Mouse (Mus musculus): ENCODE results near the gene Hist1h3e. TPM values are rescaled to one million over a fixed set of nuclear protein-coding genes. Genes with fewer than 3 reads are reported as not detected.

Gene Hist1h3e
- polyA plus RNA-seq, 1 experiment from 2014 or later, result 2.0 TPM

Small RNAs within 50 kb of the gene (microRNA-seq; reads per million reads assigned to microRNA genes)
- gene Gm44297 (not detected), gene Gm44359 (not detected), gene Gm44394 (not detected), gene n-TStga1 (not detected)

Other genes starting within 250 kb of the Hist1h3e start
- gene Zfp322a, start 193.2 kb downstream of the Hist1h3e start, polyA plus RNA-seq (2015; fragmentation: Nextera tagmentation; extraction: Ambion mirVana), result 28.9 and 30.1 TPM in 2 replicates
- 7.2 and 8.3 TPM in 2 replicates for gene Abt1, start 138.5 kb downstream of the Hist1h3e start, polyA plus RNA-seq (2015; fragmentation: Nextera tagmentation; extraction: Ambion mirVana)
- 0.11 and 0.19 TPM in 2 replicates for gene Btn1a1, start 96.5 kb downstream of the Hist1h3e start, polyA plus RNA-seq (2015; fragmentation: Nextera tagmentation; extraction: Ambion mirVana)
- 0.09 TPM in 1 of 2 replicates, not detected in the other for gene Btn2a2, start 73.5 kb downstream of the Hist1h3e start, polyA plus RNA-seq (2015; fragmentation: Nextera tagmentation; extraction: Ambion mirVana)
- gene Hist1h4h, start 31.3 kb downstream of the Hist1h3e start, polyA plus RNA-seq (2015; fragmentation: Nextera tagmentation; extraction: Ambion mirVana), result 0.92 and 4.6 TPM in 2 replicates
- 1.7 TPM in 1 of 2 replicates, not detected in the other for gene Hist1h2af, start 28.5 kb downstream of the Hist1h3e start, polyA plus RNA-seq (2015; fragmentation: Nextera tagmentation; extraction: Ambion mirVana)
- gene Hist1h3g, start 26.9 kb downstream of the Hist1h3e start, polyA plus RNA-seq (2015; fragmentation: Nextera tagmentation; extraction: Ambion mirVana), result 1.3 TPM in 1 of 2 replicates, not detected in the other
- 0.09 and 0.36 TPM in 2 replicates for gene Hist1h2bh, start 19.0 kb downstream of the Hist1h3e start, polyA plus RNA-seq (2015; fragmentation: Nextera tagmentation; extraction: Ambion mirVana)
- 0.21 TPM in 1 of 2 replicates, not detected in the other for gene Hist1h3f, start 18.3 kb downstream of the Hist1h3e start, polyA plus RNA-seq (2015; fragmentation: Nextera tagmentation; extraction: Ambion mirVana)
- not detected in 2 replicates for gene Hist1h4f, start 10.7 kb downstream of the Hist1h3e start, polyA plus RNA-seq (2015; fragmentation: Nextera tagmentation; extraction: Ambion mirVana)
- 0.09 and 0.13 TPM in 2 replicates for gene Hist1h1d, start 9.1 kb downstream of the Hist1h3e start, polyA plus RNA-seq (2015; fragmentation: Nextera tagmentation; extraction: Ambion mirVana)
- gene Hist1h2ae, start 8.9 kb upstream of the Hist1h3e start, polyA plus RNA-seq (2015; fragmentation: Nextera tagmentation; extraction: Ambion mirVana), result 7.7 and 9.3 TPM in 2 replicates
- gene Hist1h2bg, start 9.0 kb upstream of the Hist1h3e start, polyA plus RNA-seq (2015; fragmentation: Nextera tagmentation; extraction: Ambion mirVana), result 1.5 and 3.0 TPM in 2 replicates
- 0.65 TPM in 1 of 2 replicates, not detected in the other for gene Hist1h2bf, start 11.8 kb upstream of the Hist1h3e start, polyA plus RNA-seq (2015; fragmentation: Nextera tagmentation; extraction: Ambion mirVana)
- not detected in 2 replicates for gene Hist1h2ad, start 12.0 kb upstream of the Hist1h3e start, polyA plus RNA-seq (2015; fragmentation: Nextera tagmentation; extraction: Ambion mirVana)
- 0.58 and 0.66 TPM in 2 replicates for gene Hist1h3d, start 13.4 kb upstream of the Hist1h3e start, polyA plus RNA-seq (2015; fragmentation: Nextera tagmentation; extraction: Ambion mirVana)
- gene Hist1h4d, start 19.2 kb upstream of the Hist1h3e start, polyA plus RNA-seq (2015; fragmentation: Nextera tagmentation; extraction: Ambion mirVana), result 25.2 and 28.2 TPM in 2 replicates
- 0.80 and 0.89 TPM in 2 replicates for gene Hist1h2be, start 58.8 kb upstream of the Hist1h3e start, polyA plus RNA-seq (2015; fragmentation: Nextera tagmentation; extraction: Ambion mirVana)
- 7.7 and 9.3 TPM in 2 replicates for gene Hist1h1e, start 60.2 kb upstream of the Hist1h3e start, polyA plus RNA-seq (2015; fragmentation: Nextera tagmentation; extraction: Ambion mirVana)
- gene Hist1h2ac, start 121.6 kb upstream of the Hist1h3e start, polyA plus RNA-seq (2015; fragmentation: Nextera tagmentation; extraction: Ambion mirVana), result 0.19 and 0.41 TPM in 2 replicates
- 37.8 and 45.4 TPM in 2 replicates for gene Hist1h2bc, start 121.8 kb upstream of the Hist1h3e start, polyA plus RNA-seq (2015; fragmentation: Nextera tagmentation; extraction: Ambion mirVana)
- not detected in 2 replicates for gene Hist1h1t, start 133.4 kb upstream of the Hist1h3e start, polyA plus RNA-seq (2015; fragmentation: Nextera tagmentation; extraction: Ambion mirVana)
- gene Hist1h4c, start 136.1 kb upstream of the Hist1h3e start, polyA plus RNA-seq (2015; fragmentation: Nextera tagmentation; extraction: Ambion mirVana), result 2.4 and 3.7 TPM in 2 replicates
- gene Hfe, start 148.5 kb upstream of the Hist1h3e start, polyA plus RNA-seq (2015; fragmentation: Nextera tagmentation; extraction: Ambion mirVana), result 6.6 and 7.2 TPM in 2 replicates
- gene Hist1h1c, start 176.4 kb upstream of the Hist1h3e start, polyA plus RNA-seq (2015; fragmentation: Nextera tagmentation; extraction: Ambion mirVana), result 16.4 and 22.5 TPM in 2 replicates
- gene Hist1h3c, start 183.2 kb upstream of the Hist1h3e start, polyA plus RNA-seq (2015; fragmentation: Nextera tagmentation; extraction: Ambion mirVana), result not detected in 2 replicates
- gene Hist1h2bb, start 184.4 kb upstream of the Hist1h3e start, polyA plus RNA-seq (2015; fragmentation: Nextera tagmentation; extraction: Ambion mirVana), result 0.62 TPM in 1 of 2 replicates, not detected in the other
- gene Hist1h2ab, start 188.8 kb upstream of the Hist1h3e start, polyA plus RNA-seq (2015; fragmentation: Nextera tagmentation; extraction: Ambion mirVana), result 2.7 and 4.7 TPM in 2 replicates
- gene Hist1h3b, start 189.9 kb upstream of the Hist1h3e start, polyA plus RNA-seq (2015; fragmentation: Nextera tagmentation; extraction: Ambion mirVana), result 0.58 TPM in 1 of 2 replicates, not detected in the other
- 1.2 TPM in 1 of 2 replicates, not detected in the other for gene Hist1h4b, start 194.6 kb upstream of the Hist1h3e start, polyA plus RNA-seq (2015; fragmentation: Nextera tagmentation; extraction: Ambion mirVana)
- 0.54 TPM in 1 of 2 replicates, not detected in the other for gene Hist1h4a, start 198.9 kb upstream of the Hist1h3e start, polyA plus RNA-seq (2015; fragmentation: Nextera tagmentation; extraction: Ambion mirVana)
- 0.66 and 0.94 TPM in 2 replicates for gene Hist1h3a, start 200.0 kb upstream of the Hist1h3e start, polyA plus RNA-seq (2015; fragmentation: Nextera tagmentation; extraction: Ambion mirVana)
- 0.50 and 0.66 TPM in 2 replicates for gene Hist1h1a, start 201.3 kb upstream of the Hist1h3e start, polyA plus RNA-seq (2015; fragmentation: Nextera tagmentation; extraction: Ambion mirVana)
- not detected in 2 replicates for gene Trim38, start 207.5 kb upstream of the Hist1h3e start, polyA plus RNA-seq (2015; fragmentation: Nextera tagmentation; extraction: Ambion mirVana)
- not detected in 2 replicates for gene Slc17a2, start 244.6 kb upstream of the Hist1h3e start, polyA plus RNA-seq (2015; fragmentation: Nextera tagmentation; extraction: Ambion mirVana)